Mouse (Mus musculus) C2C12 (cell line): ENCODE data around the gene Dlg5.

Experiments used
- CEBPB ChIP-seq: IDR thresholded peaks from one replicate; pipeline ENCODE4 v1.6.1; 2011; ENCODE audit warnings: low read depth, mild to moderate bottlenecking, control low read depth, moderate library complexity
- CTCF ChIP-seq: IDR thresholded peaks from one replicate; pipeline ENCODE4 v1.5.1; 2011; ENCODE audit not compliant: control insufficient read depth, insufficient read depth, insufficient read length
- MYOG ChIP-seq: IDR thresholded peaks from one replicate; pipeline ENCODE4 v1.6.1; 2011; ENCODE audit not compliant: control insufficient read depth, insufficient read length; ENCODE audit errors: extremely low read depth
- USF1 ChIP-seq: IDR thresholded peaks from one replicate; pipeline ENCODE4 v1.6.1; 2011; ENCODE audit warnings: low read depth, mild to moderate bottlenecking, control low read depth, moderate library complexity

DNA sequence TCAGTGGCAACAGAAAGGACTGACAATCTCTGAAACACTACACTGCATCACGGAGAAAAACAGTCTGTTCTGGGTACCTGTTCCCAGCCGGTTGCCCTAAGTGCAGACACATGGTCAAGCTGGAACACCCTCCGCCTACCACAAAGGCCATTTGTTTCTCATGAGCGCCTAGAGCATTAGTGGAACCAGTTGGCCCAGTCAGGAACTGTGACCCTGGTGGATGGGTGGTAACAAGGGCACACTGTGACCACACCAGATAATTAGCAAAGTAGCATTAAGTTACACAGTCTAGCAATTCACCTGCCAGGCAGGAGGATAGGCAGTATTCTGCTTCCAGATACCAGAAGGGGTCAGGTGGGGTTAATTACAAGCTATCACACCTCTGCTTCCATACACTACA, 29.7 kb downstream of the Dlg5 start:
- TF ChIP-seq CTCF (no peak), USF1 (no peak), MYOG (no peak), CEBPB (no peak)
